12 mouse cellular contexts compared by ENCODE assay signal in the genomic region with DNA sequence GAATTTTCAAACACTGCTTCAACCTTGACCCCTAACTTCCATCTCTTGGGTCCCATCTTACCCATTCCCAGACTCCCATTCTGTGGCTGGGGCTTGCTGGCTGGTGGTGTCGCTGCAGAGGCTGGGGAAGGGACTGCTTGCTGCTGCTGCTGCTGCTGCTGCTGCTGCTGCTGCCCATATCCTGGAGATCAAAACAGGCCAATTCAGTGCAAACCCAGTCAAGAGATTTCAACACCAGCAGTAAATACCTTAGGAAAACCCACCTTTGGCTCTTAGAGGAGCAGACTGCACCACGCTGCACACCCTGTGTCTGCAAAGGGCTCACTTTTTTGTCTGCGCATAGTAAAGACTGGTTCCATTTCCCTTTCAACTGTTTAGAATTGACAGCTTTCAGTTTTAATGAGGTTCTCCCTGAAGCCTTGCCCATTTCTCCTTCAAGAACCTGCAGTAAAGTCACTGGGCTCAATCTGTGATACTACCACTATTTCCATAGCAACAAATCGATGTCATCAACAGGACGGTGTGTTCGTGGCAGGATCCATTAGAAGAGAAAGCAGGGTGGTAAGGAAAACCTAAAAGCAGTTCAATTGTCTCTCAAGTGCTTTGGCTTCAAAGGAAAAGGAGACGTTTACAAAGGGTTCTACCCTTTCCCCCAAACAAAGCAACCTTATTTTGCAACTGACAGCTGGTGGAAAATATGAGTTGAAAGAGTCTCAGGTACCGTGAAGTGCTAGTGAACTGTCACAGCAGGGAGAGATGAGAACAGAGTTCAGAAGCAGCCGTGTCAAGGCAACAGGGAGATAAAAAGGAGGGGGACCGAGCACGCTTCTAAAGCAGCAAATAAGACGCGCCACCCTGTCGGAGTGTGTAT. TPM values are rescaled to one million over a fixed set of nuclear protein-coding genes. Genes with fewer than 3 reads are reported as not detected.
DNase-seq lines count a peak whose midpoint lies in the region; ATAC-seq and TF ChIP-seq lines count a peak whose summit lies in the region.
"Had no signal": no experiment of that assay in that cellular context is flagged by ENCODE, and none has a peak within 500 bp of the region (broad histone marks: within the 10 kb centered on the region; RNA-seq: fewer than 3 reads in every experiment).

No protein-coding gene starts in this region.

- 56% methylated on average over 14 of the region's 14 CpGs for WGBS in hindbrain, embryonic 15.5 days
- 76% methylated on average over 14 of the region's 14 CpGs for WGBS in hindbrain, embryonic 10.5 days
- WGBS in midbrain, postnatal 0 days = 37% methylated on average over 14 of the region's 14 CpGs
- 78% methylated on average over 14 of the region's 14 CpGs for WGBS in kidney, adult 2 months

- no peaks in the 10 kb centered on the region for H3K27me3 ChIP-seq in hindbrain, embryonic 15.5 days
- H3K27me3 ChIP-seq in hindbrain, embryonic 10.5 days (ENCODE audit: insufficient read depth, poor library complexity, severe bottlenecking) = no peaks in the 10 kb centered on the region
- H3K27me3 ChIP-seq in midbrain, postnatal 0 days (ENCODE audit: insufficient read depth, low read length) = no peaks in the 10 kb centered on the region
- H3K27me3 ChIP-seq in kidney, adult 2 months (replicated peaks; ENCODE audit: control insufficient read depth, insufficient read depth, low read length) = no peaks in the 10 kb centered on the region
- H3K27me3 ChIP-seq: embryonic facial prominence, embryonic 13.5 days had no signal

- TF ChIP-seq POLR2A in kidney, adult 2 months (IDR thresholded peaks at IDR 0.05; ENCODE audit: low read depth, low read length) = no peak

- ATAC-seq in hindbrain, embryonic 15.5 days (ENCODE audit: low FRiP score, low read depth) = no peak
- ATAC-seq in activated CD4-positive, CD25-positive, alpha-beta regulatory T cell, adult 4 months = peak; percentile 72
- no peak for ATAC-seq in midbrain, postnatal 0 days (ENCODE audit: low FRiP score)

- no peak overlapping the region for H3K9ac ChIP-seq in hindbrain, embryonic 15.5 days
- no peak overlapping the region for H3K9ac ChIP-seq in midbrain, postnatal 0 days (replicated peaks; ENCODE audit: low read length, poor library complexity, severe bottlenecking)

- H3K9me3 ChIP-seq in hindbrain, embryonic 15.5 days = no peaks in the 10 kb centered on the region
- H3K9me3 ChIP-seq in hindbrain, embryonic 10.5 days = no peaks in the 10 kb centered on the region
- H3K9me3 ChIP-seq in midbrain, postnatal 0 days (ENCODE audit: low read length) = no peaks in the 10 kb centered on the region
- H3K9me3 ChIP-seq: embryonic facial prominence, embryonic 13.5 days had no signal

- peaks cover 19% of the 10 kb centered on the region for H3K4me1 ChIP-seq in hindbrain, embryonic 15.5 days (replicated peaks)
- H3K4me1 ChIP-seq in hindbrain, embryonic 10.5 days (replicated peaks) = 0 out of 2 replicates have a peak, but pooled peaks cover 14% of the 10 kb centered on the region
- no peaks in the 10 kb centered on the region; the same call in 1 of the 2 replicates for H3K4me1 ChIP-seq in midbrain, postnatal 0 days (ENCODE audit: insufficient read depth, low read length)
- no peaks in the 10 kb centered on the region for H3K4me1 ChIP-seq in kidney, adult 2 months (ENCODE audit: control insufficient read depth, insufficient read depth, low read length)

- peak overlapping the region; percentile 34 for H3K27ac ChIP-seq in hindbrain, embryonic 15.5 days (replicated peaks)
- no peak overlapping the region for H3K27ac ChIP-seq in hindbrain, embryonic 10.5 days
- peak overlapping the region; percentile 7 for H3K27ac ChIP-seq in midbrain, postnatal 0 days (ENCODE audit: low read depth, low read length)
- no peak overlapping the region for H3K27ac ChIP-seq in kidney, adult 2 months (ENCODE audit: insufficient read depth, low read depth, low read length)
- H3K27ac ChIP-seq: embryonic facial prominence, embryonic 13.5 days had no signal

- no peak for DNase-seq in hindbrain, embryonic 10.5 days (ENCODE audit: low spot score)
- peak; percentile 71 for DNase-seq in CD4-positive, CD25-positive, alpha-beta regulatory T cell, adult 2 months (ENCODE audit: low read depth, low spot score)
- DNase-seq in midbrain, postnatal 0 days (ENCODE audit: low spot score) = peak; percentile 46
- DNase-seq in kidney, adult 2 months = no peak
- DNase-seq in cerebellum, postnatal 14 days = no peak
- DNase-seq in urinary bladder, postnatal 36 days (ENCODE audit: low spot score in 2 of 2) = no peak
- DNase-seq: cerebellum, adult 2 months; heart, postnatal 14 days; right cerebral cortex, adult 18-20 months had no signal

- H3K4me3 ChIP-seq in hindbrain, embryonic 15.5 days = no peak overlapping the region
- no peak overlapping the region for H3K4me3 ChIP-seq in hindbrain, embryonic 10.5 days
- H3K4me3 ChIP-seq in midbrain, postnatal 0 days (ENCODE audit: low read depth, low read length) = no peak overlapping the region
- no peak overlapping the region for H3K4me3 ChIP-seq in kidney, adult 2 months (ENCODE audit: insufficient read depth, low read depth, low read length)
- H3K4me3 ChIP-seq: embryonic facial prominence, embryonic 13.5 days had no signal

- 0 out of 2 replicates have a peak overlapping the region, but pooled peaks have one; percentile 0 for H3K4me2 ChIP-seq in hindbrain, embryonic 15.5 days
- 0 out of 2 replicates have a peak overlapping the region, but pooled peaks have one; percentile 9 for H3K4me2 ChIP-seq in midbrain, postnatal 0 days (ENCODE audit: low read depth, low read length, poor library complexity, severe bottlenecking)
- H3K4me2 ChIP-seq: embryonic facial prominence, embryonic 13.5 days had no signal

- TF ChIP-seq CTCF in midbrain, postnatal 0 days (IDR thresholded peaks at IDR 0.05) = 0 out of 2 replicates have a peak, but pooled peaks have one; percentile 2
- no peak for TF ChIP-seq CTCF in kidney, adult 2 months (conservative IDR thresholded peaks at IDR 0.05; ENCODE audit: insufficient read depth, insufficient read length, low read depth, low read length)

- H3K36me3 ChIP-seq in hindbrain, embryonic 15.5 days = peaks cover 10% of the 10 kb centered on the region
- H3K36me3 ChIP-seq in hindbrain, embryonic 10.5 days = peaks cover 58% of the 10 kb centered on the region
- peaks cover 9% of the 10 kb centered on the region for H3K36me3 ChIP-seq in midbrain, postnatal 0 days (ENCODE audit: insufficient read depth, low read length)
- no peaks in the 10 kb centered on the region; the same call in 1 of the 2 replicates for H3K36me3 ChIP-seq in kidney, adult 2 months (ENCODE audit: control insufficient read depth, insufficient read depth, low read length)

RNA-seq across cellular contexts. Expression of a gene that starts 29.5 kb away (rescaled TPM):
- 54.4 and 61.4 TPM in 2 replicates for polyA plus RNA-seq in hindbrain, embryonic 15.5 days (2015; fragmentation: Nextera tagmentation; extraction: Ambion mirVana)
- 136 and 178 TPM in 2 replicates for polyA plus RNA-seq in hindbrain, embryonic 10.5 days (2016; fragmentation: Nextera tagmentation; extraction: Ambion mirVana)
- 100 to 1,000 TPM; 209 to 263 TPM for polyA plus RNA-seq in activated CD4-positive, CD25-positive, alpha-beta regulatory T cell, adult 4 months (2017; shearing (Covaris generic))
- 35.9 and 47.6 TPM in 2 replicates for total RNA-seq in midbrain, postnatal 0 days (2014; rRNA removed)
- polyA plus RNA-seq in midbrain, postnatal 0 days (2015; fragmentation: Nextera tagmentation; extraction: Ambion mirVana) = 43.8 TPM in 2 replicates
- 17.0 and 21.3 TPM in 2 replicates for polyA plus RNA-seq in kidney, adult 2 months (2012; rRNA removed)

RNA-seq across cellular contexts. Expression of a gene that starts 29.6 kb away (rescaled TPM):
- polyA plus RNA-seq in hindbrain, embryonic 15.5 days (2015; fragmentation: Nextera tagmentation; extraction: Ambion mirVana) = 15.6 and 16.8 TPM in 2 replicates
- polyA plus RNA-seq in hindbrain, embryonic 10.5 days (2016; fragmentation: Nextera tagmentation; extraction: Ambion mirVana) = 14.6 and 17.4 TPM in 2 replicates
- polyA plus RNA-seq in activated CD4-positive, CD25-positive, alpha-beta regulatory T cell, adult 4 months (2017; shearing (Covaris generic)) = 10 to 100 TPM; 14.0 to 18.7 TPM
- 11.0 and 16.7 TPM in 2 replicates for total RNA-seq in midbrain, postnatal 0 days (2014; rRNA removed)
- 15.2 and 16.8 TPM in 2 replicates for polyA plus RNA-seq in midbrain, postnatal 0 days (2015; fragmentation: Nextera tagmentation; extraction: Ambion mirVana)
- 7.1 and 7.2 TPM in 2 replicates for polyA plus RNA-seq in kidney, adult 2 months (2012; rRNA removed)

Comparison
In these comparisons a context has a peak if more than half of its experiments do, and no peak if none do; other contexts are left out.
1. H3K27ac ChIP-seq: peak in hindbrain, embryonic 15.5 days (single experiment) and midbrain, postnatal 0 days (single experiment); none in hindbrain, embryonic 10.5 days (single experiment) and kidney, adult 2 months (single experiment).
2. DNase-seq: peak in CD4-positive, CD25-positive, alpha-beta regulatory T cell, adult 2 months (single experiment) and midbrain, postnatal 0 days (single experiment); none in hindbrain, embryonic 10.5 days (single experiment), kidney, adult 2 months (single experiment), cerebellum, postnatal 14 days (0 of 2) and urinary bladder, postnatal 36 days (0 of 2).